Mouse (Mus musculus): Measurements from ENCODE around the gene Dcaf15. TPM values are rescaled to one million over a fixed set of nuclear protein-coding genes. Genes with fewer than 3 reads are reported as not detected.

Gene Dcaf15
- total RNA-seq (2021) = 10 to 100 TPM; 13.2 to 16.1 TPM
- long read RNA-seq, experiment 1, transcript Dcaf15-202 (13 exons, 2,199 nt) = major isoform, 5 of 11 reads
- long read RNA-seq, experiment 1, partial matches to known transcripts = 4 of 11 reads
- long read RNA-seq, experiment 1, other reads (novel, unspliced or antisense) = 1 of 11 reads
- long read RNA-seq, experiment 2, transcript Dcaf15-202 (13 exons, 2,199 nt) = major isoform, 10 of 21 reads
- long read RNA-seq, experiment 2, partial matches to known transcripts = 9 of 21 reads
- long read RNA-seq, experiment 2, other reads (novel, unspliced or antisense) = 2 of 21 reads

GRCm38 (mm10) chr8:84104697-84105609 lies at the start of gene Dcaf15:
Dcaf15 (minus strand) TSS chr8:84104768.
- peak; percentile 90 to 94 for DNase-seq (ENCODE audit: low spot score in 2 of 2)

GRCm38 (mm10) chr8:84149181-84149580 lies 44.6 kb upstream of the Dcaf15 start:
- no peak for DNase-seq (ENCODE audit: low spot score in 2 of 2)

GRCm38 (mm10) chr8:84148531-84148850 lies 43.9 kb upstream of the Dcaf15 start:
- DNase-seq (ENCODE audit: low spot score in 2 of 2) = no peak

GRCm38 (mm10) chr8:84147769-84148530 lies 43.4 kb upstream of the Dcaf15 start, which contains the start of the genes Cc2d1a and 4930432K21Rik:
Cc2d1a (minus strand) TSS chr8:84147936.
4930432K21Rik (plus strand) TSS chr8:84148025.
- peak; percentile 87 to 88 for DNase-seq (ENCODE audit: low spot score in 2 of 2)

- DNase-seq (ENCODE audit: low spot score in 2 of 2) = peak; percentile 28 to 35
These were observed 42.8 kb upstream of the Dcaf15 start for GRCm38 (mm10) chr8:84147324-84147766.

- DNase-seq (ENCODE audit: low spot score in 2 of 2) = no peak
These were observed 40.2 kb upstream of the Dcaf15 start for GRCm38 (mm10) chr8:84144636-84145245.

- DNase-seq (ENCODE audit: low spot score in 2 of 2) = no peak
These were observed 36.3 kb upstream of the Dcaf15 start for GRCm38 (mm10) chr8:84140838-84141237.

GRCm38 (mm10) chr8:84137848-84138247 lies 33.3 kb upstream of the Dcaf15 start:
- no peak for DNase-seq (ENCODE audit: low spot score in 2 of 2)

GRCm38 (mm10) chr8:84132225-84132624 lies 27.7 kb upstream of the Dcaf15 start:
- DNase-seq (ENCODE audit: low spot score in 2 of 2) = no peak

- DNase-seq (ENCODE audit: low spot score in 2 of 2) = no peak
These were observed 26.2 kb upstream of the Dcaf15 start for GRCm38 (mm10) chr8:84130806-84131205.

- no peak for DNase-seq (ENCODE audit: low spot score in 2 of 2)
These were observed 23.7 kb upstream of the Dcaf15 start for GRCm38 (mm10) chr8:84128277-84128676.

- DNase-seq (ENCODE audit: low spot score in 2 of 2) = no peak
These were observed 22.8 kb upstream of the Dcaf15 start for GRCm38 (mm10) chr8:84127202-84127901.

GRCm38 (mm10) chr8:84126742-84127141 lies 22.2 kb upstream of the Dcaf15 start:
- DNase-seq (ENCODE audit: low spot score in 2 of 2) = no peak

- no peak for DNase-seq (ENCODE audit: low spot score in 2 of 2)
These were observed 21.1 kb upstream of the Dcaf15 start, which contains the start of gene Podnl1 for GRCm38 (mm10) chr8:84125656-84126055. Podnl1 (plus strand) TSS chr8:84125989.

- no peak for DNase-seq (ENCODE audit: low spot score in 2 of 2)
These were observed 17.6 kb upstream of the Dcaf15 start for GRCm38 (mm10) chr8:84122151-84122550.

GRCm38 (mm10) chr8:84115646-84116045 lies 11.1 kb upstream of the Dcaf15 start:
- DNase-seq (ENCODE audit: low spot score in 2 of 2) = no peak

- DNase-seq (ENCODE audit: low spot score in 2 of 2) = no peak
These were observed 1.9 kb upstream of the Dcaf15 start for GRCm38 (mm10) chr8:84106216-84107040.

- DNase-seq (ENCODE audit: low spot score in 2 of 2) = no peak
These were observed 1.1 kb upstream of the Dcaf15 start for GRCm38 (mm10) chr8:84105676-84106075.

GRCm38 (mm10) chr8:84104221-84104620 lies 347 bp downstream of the Dcaf15 start:
- no peak for DNase-seq (ENCODE audit: low spot score in 2 of 2)
